Mouse (Mus musculus): ENCODE results near the gene Vps37d.

DNA sequence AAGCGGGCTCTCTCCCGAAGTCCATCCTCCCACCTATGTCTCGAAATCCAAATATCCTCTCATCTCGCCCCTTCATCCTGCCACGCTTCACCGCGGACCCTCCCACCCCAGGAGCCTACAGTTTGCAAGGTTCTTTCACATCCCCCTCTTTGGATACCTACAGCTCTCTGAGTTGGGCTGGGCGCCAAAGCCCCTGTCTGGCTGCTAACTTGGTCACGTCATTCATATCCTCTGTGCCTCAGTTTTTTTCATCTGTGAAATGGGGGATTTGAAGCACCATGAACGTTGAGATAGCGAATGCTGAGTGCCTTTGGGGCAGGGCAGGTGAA is 380 bp upstream of the Vps37d start:
- TF ChIP-seq CTCF (conservative IDR thresholded peaks at IDR 0.05; ENCODE audit: insufficient read depth, insufficient read length, low read depth, low read length) (no peak), POLR2A (IDR thresholded peaks at IDR 0.05; ENCODE audit: low read depth, low read length) (no peak)

Measured in kidney, adult 2 months (tissue).